Mouse (Mus musculus) stomach, embryonic 14.5 days (tissue): ENCODE measurements around the gene Stab1. TPM values are rescaled to one million over a fixed set of nuclear protein-coding genes. Genes with fewer than 3 reads are reported as not detected.

Experiments used
- ATAC-seq: fragments of 200-750 bp; cut with Nextera tagmentation; 2 replicates; pipeline ENCODE4 v1.8.0; 2017; ENCODE audit warnings: low read depth, moderate TSS enrichment; ENCODE audit not compliant: insufficient number of reproducible peaks, insufficient read depth, low FRiP score
- H3K27ac ChIP-seq: fragments of 300-500 bp; sonication (generic); 2 replicates; pipeline ENCODE4 v1.5.1; 2014; ENCODE audit warnings: mild to moderate bottlenecking, low read length, moderate library complexity, mixed read lengths
- H3K27me3 ChIP-seq: fragments of 300-500 bp; sonication (generic); 2 replicates; pipeline ENCODE4 v1.6.1; 2014; ENCODE audit warnings: low read length, control low read depth, mixed read lengths; ENCODE audit not compliant: control insufficient read depth, insufficient read depth
- H3K36me3 ChIP-seq: fragments of 300-500 bp; sonication (generic); 2 replicates; pipeline ENCODE4 v1.6.1; 2014; ENCODE audit warnings: mild to moderate bottlenecking, control low read depth, low read length, moderate library complexity, mixed read lengths; ENCODE audit not compliant: control insufficient read depth, insufficient read depth
- H3K4me1 ChIP-seq: fragments of 300-500 bp; sonication (generic); 2 replicates; pipeline ENCODE4 v1.6.1; 2014; ENCODE audit warnings: low read length, control low read depth, mixed read lengths; ENCODE audit not compliant: control insufficient read depth, insufficient read depth
- H3K4me2 ChIP-seq: fragments of 300-500 bp; sonication (generic); replicated peaks from 2 replicates; pipeline ENCODE4 v1.6.1; 2014; ENCODE audit warnings: low read depth, low read length, control low read depth
- H3K4me3 ChIP-seq: fragments of 300-500 bp; sonication (generic); 2 replicates; pipeline ENCODE4 v1.5.1; 2014; ENCODE audit warnings: low read depth, low read length, control low read depth
- H3K9ac ChIP-seq: fragments of 300-500 bp; sonication (generic); replicated peaks from 2 replicates; pipeline ENCODE4 v1.6.1; 2014; ENCODE audit warnings: low read depth, mild to moderate bottlenecking, control low read depth, low read length, moderate library complexity, mixed read lengths
- H3K9me3 ChIP-seq: fragments of 300-500 bp; sonication (generic); 2 replicates; pipeline ENCODE4 v1.6.1; 2016; ENCODE audit warnings: low read depth, low read length, control low read depth; ENCODE audit not compliant: control insufficient read depth
- WGBS: fragments of 180-500 bp; shearing (Covaris S2); extraction: QIAGEN DNeasy Blood & Tissue Kit; methylation state at CpG from one replicate; pipeline ENCODE4 v1.1.7; 2014; 5-methylcytosine and 5-hydroxymethylcytosine counted together
- polyA plus RNA-seq: library from polyadenylated mRNA; unstranded; fragments of >200 nt; fragmentation: Nextera tagmentation; extraction: Ambion mirVana; gene quantifications from 2 replicates; pipeline ENCODE4 v1.2.1, GENCODE M21; 2014

The Stab1 gene
- polyA plus RNA-seq, 1 experiment from 2014 or later: 54.4 TPM

GRCm38 (mm10) chr14:31135495-31136410, 32.7 kb downstream of the Stab1 start:
- peaks cover 22% of the 10 kb centered on the region for H3K4me1 ChIP-seq
- no peak overlapping the region for H3K4me2 ChIP-seq
- 95% methylated on average over 34 of the region's 34 CpGs for WGBS
- H3K4me3 ChIP-seq: no peak overlapping the region
- H3K27ac ChIP-seq: no peak overlapping the region
- peaks cover 56% of the 10 kb centered on the region for H3K36me3 ChIP-seq
- no peaks in the 10 kb centered on the region for H3K9me3 ChIP-seq
- no peak overlapping the region for H3K9ac ChIP-seq
- H3K27me3 ChIP-seq: no peaks in the 10 kb centered on the region
- ATAC-seq: no peak

GRCm38 (mm10) chr14:31134015-31135000, 34.1 kb downstream of the Stab1 start:
- H3K4me3 ChIP-seq: no peak overlapping the region
- peak overlapping the region; percentile 87; the same call in 1 of the 2 replicates for H3K4me2 ChIP-seq
- H3K9me3 ChIP-seq: no peaks in the 10 kb centered on the region
- H3K27ac ChIP-seq: no peak overlapping the region; the same call in 1 of the 2 replicates
- H3K9ac ChIP-seq: no peak overlapping the region
- H3K27me3 ChIP-seq: no peaks in the 10 kb centered on the region
- H3K36me3 ChIP-seq: peaks cover 43% of the 10 kb centered on the region
- peaks cover 29% of the 10 kb centered on the region for H3K4me1 ChIP-seq
- ATAC-seq: no peak
- WGBS: 87% methylated on average over 25 of the region's 25 CpGs

GRCm38 (mm10) chr14:31133023-31133665, 35.3 kb downstream of the Stab1 start:
- Histone ChIP-seq H3K9me3 (no peaks in the 10 kb centered on the region), H3K36me3 (peaks cover 32% of the 10 kb centered on the region), H3K4me2 (peak overlapping the region; percentile 87), H3K9ac (peak overlapping the region; percentile 12; the same call in 1 of the 2 replicates), H3K27ac (peak overlapping the region; percentile 75), H3K4me3 (no peak overlapping the region), H3K4me1 (peaks cover 29% of the 10 kb centered on the region), H3K27me3 (no peaks in the 10 kb centered on the region)
- 34% methylated on average over 11 of the region's 11 CpGs for WGBS
- peak; percentile 29; the same call in 1 of the 2 replicates for ATAC-seq

GRCm38 (mm10) chr14:31132491-31132975, 35.9 kb downstream of the Stab1 start:
- H3K27ac ChIP-seq: peak overlapping the region; percentile 13; the same call in 1 of the 2 replicates

GRCm38 (mm10) chr14:31132031-31132430, 36.4 kb downstream of the Stab1 start:
- H3K27me3 ChIP-seq: no peaks in the 10 kb centered on the region
- peak overlapping the region; percentile 87 for H3K4me2 ChIP-seq
- no peak for ATAC-seq
- H3K4me1 ChIP-seq: peaks cover 33% of the 10 kb centered on the region
- peak overlapping the region; percentile 83 for H3K9ac ChIP-seq
- 3% methylated on average over 6 of the region's 6 CpGs for WGBS
- H3K27ac ChIP-seq: no peak overlapping the region
- H3K9me3 ChIP-seq: no peaks in the 10 kb centered on the region
- peak overlapping the region; percentile 94 for H3K4me3 ChIP-seq
- H3K36me3 ChIP-seq: peaks cover 23% of the 10 kb centered on the region

More at GRCm38 (mm10) chr14:31132491-31132975, 35.9 kb downstream of the Stab1 start:
- Histone ChIP-seq H3K36me3 (peaks cover 27% of the 10 kb centered on the region), H3K9ac (peak overlapping the region; percentile 83; the same call in 1 of the 2 replicates), H3K4me1 (peaks cover 29% of the 10 kb centered on the region), H3K9me3 (no peaks in the 10 kb centered on the region), H3K4me3 (peak overlapping the region; percentile 94), H3K4me2 (peak overlapping the region; percentile 87), H3K27me3 (no peaks in the 10 kb centered on the region)
- 80% methylated on average over 7 of the region's 7 CpGs for WGBS
- no peak for ATAC-seq

- WGBS: under 1% methylated on average over 43 of the region's 43 CpGs
- Histone ChIP-seq H3K4me3 (peak overlapping the region; percentile 94), H3K9me3 (no peaks in the 10 kb centered on the region), H3K9ac (peak overlapping the region; percentile 83), H3K27me3 (no peaks in the 10 kb centered on the region), H3K4me2 (peak overlapping the region; percentile 87), H3K4me1 (peaks cover 34% of the 10 kb centered on the region), H3K36me3 (peaks cover 16% of the 10 kb centered on the region), H3K27ac (peak overlapping the region; percentile 87; the same call in 1 of the 2 replicates)
- peak; percentile 1; the same call in 1 of the 2 replicates for ATAC-seq
Measured at GRCm38 (mm10) chr14:31131272-31131821, 37.1 kb downstream of the Stab1 start.

GRCm38 (mm10) chr14:31130236-31131220, 37.9 kb downstream of the Stab1 start, which contains the start of gene Nt5dc2:
TSS of gene Nt5dc2 (plus strand) at chr14:31131053.
- Histone ChIP-seq H3K4me2 (peak within 1 kb of the TSS; percentile 87), H3K27ac (peak within 1 kb of the TSS; percentile 87), H3K4me3 (peak within 1 kb of the TSS; percentile 94), H3K9ac (peak within 1 kb of the TSS; percentile 83), H3K27me3 (no peaks in the 10 kb centered on the region), H3K36me3 (peaks cover 9% of the 10 kb centered on the region), H3K4me1 (peaks cover 34% of the 10 kb centered on the region), H3K9me3 (no peaks in the 10 kb centered on the region)
- WGBS: 4% methylated on average over 58 of the region's 63 CpGs
- ATAC-seq: peak; percentile 73
